Mouse (Mus musculus): Measurements from ENCODE around the gene Mrpl11. TPM values are rescaled to one million over a fixed set of nuclear protein-coding genes. Genes with fewer than 3 reads are reported as not detected.
A peak's percentile ranks its signal among the peaks of the same experiment; 100 is the strongest.
"Not testable (repeated sequence)": the region's sequence is repeated elsewhere in the genome, so short reads cannot be mapped to it uniquely, and the experiment has no call there.

Gene Mrpl11
- polyA plus RNA-seq, 1 experiment from 2014 or later = 84.2 TPM

GRCm38 (mm10) chr19:4999445-5000140 lies 37.6 kb downstream of the Mrpl11 start:
- Histone ChIP-seq H3K27me3 (peaks cover 34% of the 10 kb centered on the region), H3K9me3 (replicated peaks) (no peaks in the 10 kb centered on the region), H3K4me3 (replicated peaks) (no peak overlapping the region), H3K27ac (replicated peaks) (no peak overlapping the region), H3K9ac (no peak overlapping the region), H3K4me1 (peaks cover 10% of the 10 kb centered on the region), H3K4me2 (replicated peaks) (no peak overlapping the region), H3K36me3 (no peaks in the 10 kb centered on the region)
- ATAC-seq (ENCODE audit: insufficient number of reproducible peaks, low FRiP score, low TSS enrichment, low read depth) = no peak
- WGBS = 65% methylated on average over 6 of the region's 6 CpGs

- WGBS = under 1% methylated on average over 39 of the region's 39 CpGs
- no peaks in the 10 kb centered on the region for H3K9me3 ChIP-seq (replicated peaks)
- peak; percentile 89 for ATAC-seq (ENCODE audit: insufficient number of reproducible peaks, low FRiP score, low TSS enrichment, low read depth)
- peaks cover 28% of the 10 kb centered on the region for H3K27me3 ChIP-seq
- H3K36me3 ChIP-seq = no peaks in the 10 kb centered on the region
- peak overlapping the region; percentile 21; the same call in 1 of the 2 replicates for H3K9ac ChIP-seq
- peak overlapping the region; percentile 35 for H3K27ac ChIP-seq (replicated peaks)
- peaks cover 10% of the 10 kb centered on the region for H3K4me1 ChIP-seq
- H3K4me2 ChIP-seq (replicated peaks) = peak overlapping the region; percentile 47
- peak overlapping the region; percentile 25 for H3K4me3 ChIP-seq (replicated peaks)
Observed at GRCm38 (mm10) chr19:5001666-5002406, 39.9 kb downstream of the Mrpl11 start.

GRCm38 (mm10) chr19:5003644-5004043 lies 41.7 kb downstream of the Mrpl11 start:
- H3K27ac ChIP-seq (replicated peaks); H3K36me3 ChIP-seq; H3K9me3 ChIP-seq (replicated peaks); ATAC-seq (ENCODE audit: insufficient number of reproducible peaks, low FRiP score, low TSS enrichment, low read depth); H3K4me3 ChIP-seq (replicated peaks); H3K4me2 ChIP-seq (replicated peaks); H3K9ac ChIP-seq: not testable (repeated sequence)
- peaks cover 10% of the 10 kb centered on the region for H3K4me1 ChIP-seq
- H3K27me3 ChIP-seq = peaks cover 19% of the 10 kb centered on the region; the same call in 1 of the 2 replicates
- WGBS = 45% methylated on average over 2 of the region's 2 CpGs

- peaks cover 7% of the 10 kb centered on the region; the same call in 1 of the 2 replicates for H3K27me3 ChIP-seq
- no peak overlapping the region for H3K4me2 ChIP-seq (replicated peaks)
- H3K4me1 ChIP-seq = peaks cover 10% of the 10 kb centered on the region
- H3K4me3 ChIP-seq (replicated peaks) = no peak overlapping the region
- 60% methylated on average over 4 of the region's 4 CpGs for WGBS
- no peak overlapping the region for H3K27ac ChIP-seq (replicated peaks)
- no peaks in the 10 kb centered on the region for H3K9me3 ChIP-seq (replicated peaks)
- H3K9ac ChIP-seq = no peak overlapping the region
- no peaks in the 10 kb centered on the region for H3K36me3 ChIP-seq
- ATAC-seq (ENCODE audit: insufficient number of reproducible peaks, low FRiP score, low TSS enrichment, low read depth) = no peak
Observed at GRCm38 (mm10) chr19:5004925-5005324, 43.0 kb downstream of the Mrpl11 start.

- 0 out of 2 replicates have a peak, but pooled peaks cover 3% of the 10 kb centered on the region for H3K27me3 ChIP-seq
- H3K4me2 ChIP-seq (replicated peaks) = no peak overlapping the region
- WGBS = 54% methylated on average over 8 of the region's 8 CpGs
- peaks cover 11% of the 10 kb centered on the region for H3K4me1 ChIP-seq
- H3K9ac ChIP-seq = no peak overlapping the region
- H3K36me3 ChIP-seq = no peaks in the 10 kb centered on the region
- no peak overlapping the region for H3K27ac ChIP-seq (replicated peaks)
- no peak overlapping the region for H3K4me3 ChIP-seq (replicated peaks)
- H3K9me3 ChIP-seq (replicated peaks) = no peaks in the 10 kb centered on the region
- ATAC-seq (ENCODE audit: insufficient number of reproducible peaks, low FRiP score, low TSS enrichment, low read depth) = no peak
Observed at GRCm38 (mm10) chr19:5013138-5013537, 51.2 kb downstream of the Mrpl11 start.

GRCm38 (mm10) chr19:5014961-5015398 lies 53.0 kb downstream of the Mrpl11 start:
- H3K27ac ChIP-seq (replicated peaks) = no peak overlapping the region
- no peak for ATAC-seq (ENCODE audit: insufficient number of reproducible peaks, low FRiP score, low TSS enrichment, low read depth)
- peaks cover 11% of the 10 kb centered on the region for H3K4me1 ChIP-seq
- no peak overlapping the region for H3K9ac ChIP-seq
- 0 out of 2 replicates have a peak, but pooled peaks cover 3% of the 10 kb centered on the region for H3K27me3 ChIP-seq
- no peak overlapping the region for H3K4me3 ChIP-seq (replicated peaks)
- 10% methylated on average over 8 of the region's 8 CpGs for WGBS
- no peak overlapping the region for H3K4me2 ChIP-seq (replicated peaks)
- H3K9me3 ChIP-seq (replicated peaks) = no peaks in the 10 kb centered on the region
- no peaks in the 10 kb centered on the region for H3K36me3 ChIP-seq

- Histone ChIP-seq H3K9me3 (replicated peaks) (no peaks in the 10 kb centered on the region), H3K9ac (0 out of 2 replicates have a peak overlapping the region, but pooled peaks have one; percentile 4), H3K27me3 (0 out of 2 replicates have a peak, but pooled peaks cover 3% of the 10 kb centered on the region), H3K27ac (replicated peaks) (peak overlapping the region; percentile 75), H3K4me2 (replicated peaks) (peak overlapping the region; percentile 25), H3K36me3 (no peaks in the 10 kb centered on the region), H3K4me3 (replicated peaks) (no peak overlapping the region), H3K4me1 (peaks cover 11% of the 10 kb centered on the region)
- 22% methylated on average over 10 of the region's 10 CpGs for WGBS
- ATAC-seq (ENCODE audit: insufficient number of reproducible peaks, low FRiP score, low TSS enrichment, low read depth) = peak; percentile 58
Observed at GRCm38 (mm10) chr19:5016221-5016742, 54.3 kb downstream of the Mrpl11 start.

Other genes with a start within 250 kb of the Mrpl11 start
- gene Rbm4b, start 205.7 kb upstream of the Mrpl11 start, polyA plus RNA-seq (2015; fragmentation: Nextera tagmentation; extraction: Ambion mirVana) = 64.3 and 65.5 TPM in 2 replicates
- gene Rbm4, start 168.2 kb upstream of the Mrpl11 start, polyA plus RNA-seq (2015; fragmentation: Nextera tagmentation; extraction: Ambion mirVana) = 66.5 and 70.2 TPM in 2 replicates
- 30.9 and 36.3 TPM in 2 replicates for gene Gm21992, start 150.5 kb upstream of the Mrpl11 start, polyA plus RNA-seq (2015; fragmentation: Nextera tagmentation; extraction: Ambion mirVana)
- gene Rbm14, start 150.5 kb upstream of the Mrpl11 start, polyA plus RNA-seq (2015; fragmentation: Nextera tagmentation; extraction: Ambion mirVana) = 74.1 and 74.5 TPM in 2 replicates
- gene Ccs, start 122.8 kb upstream of the Mrpl11 start, polyA plus RNA-seq (2015; fragmentation: Nextera tagmentation; extraction: Ambion mirVana) = 69.4 and 73.8 TPM in 2 replicates
- 1.2 and 1.9 TPM in 2 replicates for gene Ccdc87, start 122.8 kb upstream of the Mrpl11 start, polyA plus RNA-seq (2015; fragmentation: Nextera tagmentation; extraction: Ambion mirVana)
- 62.7 and 63.9 TPM in 2 replicates for gene Ctsf, start 107.0 kb upstream of the Mrpl11 start, polyA plus RNA-seq (2015; fragmentation: Nextera tagmentation; extraction: Ambion mirVana)
- gene Actn3, start 84.2 kb upstream of the Mrpl11 start, polyA plus RNA-seq (2015; fragmentation: Nextera tagmentation; extraction: Ambion mirVana) = 29.6 and 33.7 TPM in 2 replicates
- 14.0 and 14.9 TPM in 2 replicates for gene Zdhhc24, start 83.5 kb upstream of the Mrpl11 start, polyA plus RNA-seq (2015; fragmentation: Nextera tagmentation; extraction: Ambion mirVana)
- gene Bbs1, start 55.5 kb upstream of the Mrpl11 start, polyA plus RNA-seq (2015; fragmentation: Nextera tagmentation; extraction: Ambion mirVana) = 4.6 and 5.5 TPM in 2 replicates
- 113 and 117 TPM in 2 replicates for gene Dpp3, start 33.9 kb upstream of the Mrpl11 start, polyA plus RNA-seq (2015; fragmentation: Nextera tagmentation; extraction: Ambion mirVana)
- 5.0 and 5.1 TPM in 2 replicates for gene Peli3, start 19.0 kb upstream of the Mrpl11 start, polyA plus RNA-seq (2015; fragmentation: Nextera tagmentation; extraction: Ambion mirVana)
- not detected in 2 replicates for gene Npas4, start 28.2 kb downstream of the Mrpl11 start, polyA plus RNA-seq (2015; fragmentation: Nextera tagmentation; extraction: Ambion mirVana)
- gene Slc29a2, start 61.7 kb downstream of the Mrpl11 start, polyA plus RNA-seq (2015; fragmentation: Nextera tagmentation; extraction: Ambion mirVana) = 3.5 and 4.9 TPM in 2 replicates
- gene B4gat1, start 76.7 kb downstream of the Mrpl11 start, polyA plus RNA-seq (2015; fragmentation: Nextera tagmentation; extraction: Ambion mirVana) = 47.2 and 48.4 TPM in 2 replicates
- gene AC124502.3, start 76.7 kb downstream of the Mrpl11 start, polyA plus RNA-seq (2015; fragmentation: Nextera tagmentation; extraction: Ambion mirVana) = 1.9 and 2.0 TPM in 2 replicates
- 42.2 and 48.6 TPM in 2 replicates for gene Brms1, start 79.2 kb downstream of the Mrpl11 start, polyA plus RNA-seq (2015; fragmentation: Nextera tagmentation; extraction: Ambion mirVana)
- 2.6 and 4.4 TPM in 2 replicates for gene Rin1, start 88.3 kb downstream of the Mrpl11 start, polyA plus RNA-seq (2015; fragmentation: Nextera tagmentation; extraction: Ambion mirVana)
- 131 and 158 TPM in 2 replicates for gene Cd248, start 105.9 kb downstream of the Mrpl11 start, polyA plus RNA-seq (2015; fragmentation: Nextera tagmentation; extraction: Ambion mirVana)
- 2.3 and 3.0 TPM in 2 replicates for gene Tmem151a, start 123.4 kb downstream of the Mrpl11 start, polyA plus RNA-seq (2015; fragmentation: Nextera tagmentation; extraction: Ambion mirVana)
- gene Yif1a, start 126.4 kb downstream of the Mrpl11 start, polyA plus RNA-seq (2015; fragmentation: Nextera tagmentation; extraction: Ambion mirVana) = 111 and 119 TPM in 2 replicates
- gene Cnih2, start 136.4 kb downstream of the Mrpl11 start, polyA plus RNA-seq (2015; fragmentation: Nextera tagmentation; extraction: Ambion mirVana) = 35.5 and 38.7 TPM in 2 replicates
- 256 and 270 TPM in 2 replicates for gene Rab1b, start 144.9 kb downstream of the Mrpl11 start, polyA plus RNA-seq (2015; fragmentation: Nextera tagmentation; extraction: Ambion mirVana)
- 17.9 and 19.5 TPM in 2 replicates for gene Klc2, start 156.4 kb downstream of the Mrpl11 start, polyA plus RNA-seq (2015; fragmentation: Nextera tagmentation; extraction: Ambion mirVana)

Data from embryonic facial prominence, embryonic 15.5 days (tissue).